Mouse (Mus musculus): ENCODE measurements around the gene Gm20696.

DNA sequence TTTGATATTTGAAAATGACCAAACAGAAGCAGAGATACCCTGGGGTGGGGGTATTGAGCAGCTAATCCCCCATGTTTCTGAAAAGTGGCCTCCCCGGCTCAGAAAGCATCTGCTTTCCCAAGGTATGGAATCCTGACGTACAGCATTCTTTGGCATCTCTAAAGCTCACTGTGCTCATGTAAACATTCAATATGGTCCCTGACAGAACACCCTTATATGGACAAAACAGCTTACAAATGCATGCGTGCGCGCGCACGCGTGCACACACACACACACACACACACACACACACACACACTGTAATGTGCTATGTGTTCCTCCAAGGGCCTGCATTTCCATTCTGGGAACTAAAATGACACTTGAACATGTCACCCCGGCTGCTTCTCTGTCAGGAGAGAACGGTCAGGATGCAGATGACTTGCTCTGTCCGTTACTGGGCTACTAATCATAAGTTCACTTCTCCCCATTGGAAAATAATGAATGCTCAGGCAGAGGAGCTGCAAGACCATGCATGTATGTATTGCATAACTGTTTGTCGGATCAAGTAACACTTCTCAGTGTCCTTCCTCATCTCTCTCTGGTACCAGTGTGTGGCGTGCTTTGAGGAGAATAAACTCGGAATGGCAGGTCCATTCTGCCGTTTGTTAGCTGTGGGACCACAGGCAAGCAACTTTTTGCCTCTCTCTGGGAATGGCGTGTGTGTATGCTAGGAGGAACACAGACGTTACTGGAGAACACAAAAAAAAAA is 128.2 kb downstream of the Gm20696 start:
- TF ChIP-seq CTCF (IDR thresholded peaks at IDR 0.05; ENCODE audit: low read depth) (no peak), EP300 (optimal IDR thresholded peaks at IDR 0.05) (no peak)
